Mouse (Mus musculus): ENCODE results near the gene H3f3a. TPM values are rescaled to one million over a fixed set of nuclear protein-coding genes. Genes with fewer than 3 reads are reported as not detected.
A peak's percentile ranks its signal among the peaks of the same experiment; 100 is the strongest.

H3f3a gene
- polyA plus RNA-seq, 1 experiment from 2014 or later = 2,745 TPM

DNA sequence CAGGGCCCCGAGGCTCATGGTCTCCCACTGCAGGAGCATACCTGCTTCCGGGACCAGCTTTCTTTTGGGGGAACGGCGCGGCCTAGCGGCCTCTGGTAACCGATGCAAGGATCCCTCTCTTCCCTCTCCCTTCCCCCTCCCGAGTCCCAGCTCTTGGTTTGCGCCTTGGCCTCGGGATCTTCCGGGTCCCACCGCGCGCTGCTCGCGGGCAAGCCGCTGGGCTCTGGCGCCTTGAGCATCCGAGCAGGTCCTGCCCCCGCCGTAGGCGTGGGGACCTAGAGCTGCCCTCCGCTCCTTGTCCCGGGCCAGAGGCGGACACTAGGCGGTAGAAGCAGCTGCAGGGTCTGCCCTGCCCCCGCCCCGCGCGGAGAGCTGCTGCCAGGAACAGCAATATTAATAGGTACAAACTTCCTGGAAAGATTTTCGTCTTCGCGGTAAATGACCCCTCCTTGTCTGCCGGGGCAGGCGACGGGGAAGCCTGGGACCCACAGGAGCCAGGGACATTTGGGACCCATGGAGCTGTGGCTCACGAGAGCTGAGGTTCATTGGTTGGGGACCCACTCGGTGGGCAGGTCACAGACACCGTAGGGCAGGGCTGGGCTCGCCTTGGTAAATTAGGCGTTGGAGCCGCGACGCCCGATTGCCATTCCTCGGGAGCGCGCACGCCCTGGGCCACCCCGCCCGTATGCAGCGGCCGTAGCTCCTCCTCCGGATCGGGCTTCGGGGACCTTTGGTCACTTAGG lies 35.9 kb downstream of the H3f3a start:
- peaks cover 25% of the 10 kb centered on the region for H3K4me1 ChIP-seq
- H3K4me3 ChIP-seq (replicated peaks) = peak overlapping the region; percentile 70
- WGBS = under 1% methylated on average over 56 of the region's 56 CpGs
- peak overlapping the region; percentile 87 for H3K9ac ChIP-seq (replicated peaks)
- H3K9me3 ChIP-seq (replicated peaks) = no peaks in the 10 kb centered on the region
- H3K36me3 ChIP-seq = no peaks in the 10 kb centered on the region
- H3K27ac ChIP-seq (replicated peaks) = peak overlapping the region; percentile 89
- peak overlapping the region; percentile 95 for H3K4me2 ChIP-seq
- peak; percentile 90 for ATAC-seq (ENCODE audit: low FRiP score)
- no peaks in the 10 kb centered on the region for H3K27me3 ChIP-seq (replicated peaks)

DNA sequence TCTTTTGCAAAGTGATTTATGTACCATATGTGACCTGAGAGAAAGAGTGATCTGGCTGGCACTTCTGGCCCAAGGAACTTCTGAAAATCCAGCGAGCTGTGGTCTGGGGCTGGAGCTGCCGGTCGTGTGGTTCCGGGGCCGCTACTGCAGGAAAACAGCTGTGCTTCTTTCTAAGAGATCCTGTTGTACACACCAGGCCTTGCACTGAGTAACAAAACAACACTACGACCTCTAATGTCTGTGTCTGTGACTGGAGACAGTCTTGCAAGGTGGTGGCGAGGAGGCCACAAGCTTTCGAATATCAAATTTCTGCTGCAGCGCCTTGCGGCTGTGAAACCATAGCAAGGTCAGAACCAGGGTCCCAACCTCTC lies 36.5 kb downstream of the H3f3a start:
- H3K27ac ChIP-seq (replicated peaks) = peak overlapping the region; percentile 89
- peak; percentile 48 for ATAC-seq (ENCODE audit: low FRiP score)

DNA sequence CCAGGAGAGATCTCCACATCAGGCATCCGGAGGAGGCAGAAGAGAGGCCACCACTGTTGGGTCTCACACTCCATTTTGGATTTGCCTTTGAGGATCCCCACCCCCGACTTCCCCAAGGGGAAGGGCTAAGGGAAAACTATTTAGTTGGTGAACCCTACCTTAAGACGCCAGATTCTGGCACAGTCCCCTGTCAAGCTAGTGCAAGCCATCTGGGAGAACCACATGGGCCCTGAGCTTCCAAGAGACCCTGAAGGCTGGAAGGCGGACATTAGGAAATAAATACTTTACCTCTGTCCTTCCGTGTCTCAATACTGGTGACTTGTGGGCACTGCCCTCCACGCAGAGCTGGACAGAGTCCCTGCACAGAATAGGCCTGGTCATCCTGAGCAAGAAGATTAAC lies 37.2 kb downstream of the H3f3a start:
- Histone ChIP-seq H3K4me2 (no peak overlapping the region), H3K27ac (replicated peaks) (no peak overlapping the region), H3K9ac (replicated peaks) (no peak overlapping the region), H3K4me1 (peaks cover 25% of the 10 kb centered on the region), H3K36me3 (no peaks in the 10 kb centered on the region), H3K9me3 (replicated peaks) (no peaks in the 10 kb centered on the region), H3K4me3 (replicated peaks) (no peak overlapping the region), H3K27me3 (replicated peaks) (no peaks in the 10 kb centered on the region)
- WGBS = 84% methylated on average over 6 of the region's 6 CpGs
- ATAC-seq (ENCODE audit: low FRiP score) = no peak

More for the DNA sequence above, 36.5 kb downstream of the H3f3a start:
- no peaks in the 10 kb centered on the region for H3K27me3 ChIP-seq (replicated peaks)
- no peaks in the 10 kb centered on the region for H3K9me3 ChIP-seq (replicated peaks)
- peak overlapping the region; percentile 95 for H3K4me2 ChIP-seq
- peak overlapping the region; percentile 70 for H3K4me3 ChIP-seq (replicated peaks)
- H3K36me3 ChIP-seq = no peaks in the 10 kb centered on the region
- H3K4me1 ChIP-seq = peaks cover 25% of the 10 kb centered on the region
- peak overlapping the region; percentile 87 for H3K9ac ChIP-seq (replicated peaks)
- WGBS = 8% methylated on average over 10 of the region's 10 CpGs

DNA sequence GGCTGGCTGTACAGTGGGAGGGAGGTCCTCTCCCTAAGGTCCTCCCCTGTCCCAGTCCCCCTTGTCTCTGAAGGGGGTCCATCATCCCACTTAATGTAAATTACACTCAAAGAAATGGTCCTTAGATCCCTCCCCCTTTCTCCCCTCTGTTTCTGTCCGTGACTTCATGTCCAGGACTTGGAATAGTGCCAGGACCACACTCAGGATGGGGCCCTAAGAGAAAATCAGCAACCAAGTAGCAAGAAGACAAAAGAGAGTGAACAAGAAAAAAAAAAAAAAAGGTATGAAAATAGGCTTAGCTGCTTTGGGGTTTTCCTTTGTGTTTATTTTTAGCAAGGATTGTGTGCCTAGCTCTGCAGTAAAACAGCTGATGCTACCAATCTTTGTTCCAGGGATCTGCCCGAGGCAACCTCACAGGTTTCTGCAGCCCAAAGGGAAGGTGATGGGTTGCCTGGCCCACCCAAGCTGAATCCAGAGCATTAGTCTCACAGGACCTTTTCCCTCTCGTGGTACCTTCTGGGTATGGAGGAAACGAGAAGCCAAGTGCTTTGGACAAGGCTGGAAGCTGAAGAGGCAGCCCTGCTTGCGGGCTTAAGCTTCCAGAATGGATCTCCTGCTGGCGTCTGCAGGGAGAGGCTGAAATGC lies 37.8 kb downstream of the H3f3a start:
- no peak for ATAC-seq (ENCODE audit: low FRiP score)
- Histone ChIP-seq H3K36me3 (no peaks in the 10 kb centered on the region), H3K9ac (replicated peaks) (0 out of 2 replicates have a peak overlapping the region, but pooled peaks have one; percentile 14), H3K27ac (replicated peaks) (no peak overlapping the region), H3K4me1 (peaks cover 25% of the 10 kb centered on the region), H3K27me3 (replicated peaks) (no peaks in the 10 kb centered on the region), H3K4me2 (no peak overlapping the region), H3K4me3 (replicated peaks) (no peak overlapping the region), H3K9me3 (replicated peaks) (no peaks in the 10 kb centered on the region)
- WGBS = 55% methylated on average over 6 of the region's 6 CpGs

DNA sequence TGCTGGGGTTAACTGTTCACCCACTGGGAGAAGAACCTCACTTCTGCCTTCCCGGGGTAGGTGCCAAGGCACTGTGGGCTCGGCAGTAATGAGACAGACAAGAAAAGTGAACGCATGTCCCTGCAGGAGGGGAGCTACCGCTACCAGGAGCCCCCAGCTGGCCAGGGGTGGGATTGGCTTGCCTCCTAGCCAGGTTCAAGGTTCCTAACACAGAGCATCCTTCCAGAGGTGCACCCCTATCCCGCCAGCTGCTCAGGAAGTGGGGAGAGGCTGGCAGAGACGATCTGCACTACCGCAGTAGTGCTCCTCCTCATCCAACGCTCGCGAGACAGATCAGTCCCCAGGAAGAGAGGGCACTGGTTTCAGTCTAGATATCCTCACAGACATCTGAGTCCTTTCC lies 38.4 kb downstream of the H3f3a start:
- ATAC-seq (ENCODE audit: low FRiP score) = no peak
- no peak overlapping the region for H3K27ac ChIP-seq (replicated peaks)
- H3K9ac ChIP-seq (replicated peaks) = no peak overlapping the region
- H3K27me3 ChIP-seq (replicated peaks) = no peaks in the 10 kb centered on the region
- H3K4me3 ChIP-seq (replicated peaks) = no peak overlapping the region
- H3K36me3 ChIP-seq = no peaks in the 10 kb centered on the region
- no peaks in the 10 kb centered on the region for H3K9me3 ChIP-seq (replicated peaks)
- WGBS = 89% methylated on average over 10 of the region's 10 CpGs
- H3K4me2 ChIP-seq = no peak overlapping the region
- H3K4me1 ChIP-seq = peaks cover 25% of the 10 kb centered on the region

DNA sequence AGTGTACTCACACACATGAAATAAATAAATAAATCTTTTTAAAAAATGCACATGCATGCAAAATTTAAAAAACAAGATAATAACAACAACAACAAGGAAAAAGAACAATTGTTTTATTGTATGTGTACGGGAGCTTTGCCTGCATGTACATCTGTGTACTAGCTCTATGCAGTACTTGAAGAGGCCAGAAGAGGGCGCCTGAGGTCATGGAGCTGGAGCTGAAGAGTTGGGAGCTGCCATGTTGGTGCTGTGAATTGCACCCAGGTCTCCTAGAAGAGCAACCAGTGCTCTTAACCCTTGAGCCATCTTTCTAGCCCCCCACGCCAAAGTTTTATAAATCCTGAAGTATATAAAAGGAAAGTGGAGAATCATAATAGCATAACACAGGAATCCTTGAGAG lies 39.1 kb downstream of the H3f3a start:
- Histone ChIP-seq H3K9me3 (replicated peaks) (no peaks in the 10 kb centered on the region), H3K4me1 (peaks cover 25% of the 10 kb centered on the region), H3K36me3 (no peaks in the 10 kb centered on the region), H3K9ac (replicated peaks) (no peak overlapping the region), H3K4me2 (no peak overlapping the region), H3K27ac (replicated peaks) (no peak overlapping the region), H3K4me3 (replicated peaks) (no peak overlapping the region), H3K27me3 (replicated peaks) (no peaks in the 10 kb centered on the region)
- no peak for ATAC-seq (ENCODE audit: low FRiP score)
- 64% methylated on average over 3 of the region's 3 CpGs for WGBS

DNA sequence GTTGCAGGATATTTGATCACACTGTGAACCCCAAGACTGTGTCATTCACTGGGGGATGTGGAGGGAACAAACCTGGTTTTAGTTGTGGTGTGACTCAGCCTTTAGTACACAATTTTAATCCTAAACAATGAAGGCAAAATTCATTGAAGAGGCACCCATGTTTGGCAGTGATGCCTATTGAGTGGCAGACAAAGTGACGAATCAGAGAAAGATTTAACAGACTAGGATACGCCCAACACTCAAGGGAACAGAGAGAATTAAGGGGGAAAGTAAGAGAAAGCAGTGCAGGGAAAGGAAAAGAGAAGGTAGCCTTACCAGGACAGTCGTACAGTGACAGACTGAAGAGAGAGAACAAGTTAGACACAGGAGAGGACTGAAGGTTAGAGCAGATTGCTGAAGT lies 41.5 kb downstream of the H3f3a start:
- H3K4me2 ChIP-seq = no peak overlapping the region
- no peak for ATAC-seq (ENCODE audit: low FRiP score)
- H3K36me3 ChIP-seq = no peaks in the 10 kb centered on the region
- H3K4me1 ChIP-seq = peaks cover 31% of the 10 kb centered on the region
- no peaks in the 10 kb centered on the region for H3K9me3 ChIP-seq (replicated peaks)
- 93% methylated on average over 3 of the region's 3 CpGs for WGBS
- H3K27ac ChIP-seq (replicated peaks) = no peak overlapping the region
- no peak overlapping the region for H3K4me3 ChIP-seq (replicated peaks)
- H3K27me3 ChIP-seq (replicated peaks) = no peaks in the 10 kb centered on the region
- no peak overlapping the region for H3K9ac ChIP-seq (replicated peaks)

DNA sequence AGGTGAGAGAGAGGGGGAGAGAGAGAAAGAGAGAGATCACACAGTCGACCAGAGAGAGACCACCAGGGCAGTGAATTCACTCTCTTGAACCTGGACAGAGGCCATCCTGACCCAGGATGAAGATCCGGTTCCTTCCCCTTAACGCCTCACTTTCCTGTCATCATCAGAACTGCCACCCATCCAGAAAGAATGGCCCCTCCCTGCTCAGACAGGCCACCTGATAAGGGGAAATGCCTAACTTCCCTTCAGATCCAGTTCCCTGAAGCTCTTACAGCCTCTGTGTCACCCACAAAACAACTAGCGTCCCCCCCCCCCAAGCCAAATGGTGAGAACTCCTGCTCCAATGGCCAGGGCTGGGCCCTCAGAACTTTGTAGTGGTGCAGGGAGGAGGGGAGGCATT lies 42.0 kb downstream of the H3f3a start:
- H3K27ac ChIP-seq (replicated peaks) = no peak overlapping the region
- no peaks in the 10 kb centered on the region for H3K9me3 ChIP-seq (replicated peaks)
- WGBS = 76% methylated on average over 4 of the region's 4 CpGs
- H3K4me3 ChIP-seq (replicated peaks) = no peak overlapping the region
- no peaks in the 10 kb centered on the region for H3K36me3 ChIP-seq
- H3K9ac ChIP-seq (replicated peaks) = no peak overlapping the region
- H3K4me2 ChIP-seq = no peak overlapping the region
- H3K27me3 ChIP-seq (replicated peaks) = no peaks in the 10 kb centered on the region
- peaks cover 27% of the 10 kb centered on the region for H3K4me1 ChIP-seq
- no peak for ATAC-seq (ENCODE audit: low FRiP score)

DNA sequence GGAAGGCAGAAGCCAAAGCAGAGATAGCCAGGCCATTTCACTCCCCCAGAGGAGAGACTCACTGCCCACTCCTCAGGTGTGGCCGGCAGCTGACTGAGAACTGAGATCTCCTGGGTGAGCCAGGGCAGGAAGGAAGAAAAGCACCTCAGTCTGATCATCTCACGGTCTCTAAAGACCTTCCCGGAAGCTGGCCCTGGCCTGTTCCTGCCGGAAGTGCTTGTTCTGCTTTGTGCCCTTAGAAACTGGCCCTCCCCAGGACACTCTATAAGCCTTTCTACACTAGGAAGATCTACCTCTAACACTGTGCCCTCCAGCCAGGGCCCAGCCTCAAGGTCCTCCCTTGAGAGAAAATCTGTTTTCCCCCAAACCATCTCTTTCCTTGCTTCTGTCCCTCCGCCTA lies 42.4 kb downstream of the H3f3a start:
- 87% methylated on average over 5 of the region's 5 CpGs for WGBS
- no peak overlapping the region for H3K4me2 ChIP-seq
- ATAC-seq (ENCODE audit: low FRiP score) = no peak
- no peaks in the 10 kb centered on the region for H3K9me3 ChIP-seq (replicated peaks)
- H3K36me3 ChIP-seq = no peaks in the 10 kb centered on the region
- peaks cover 22% of the 10 kb centered on the region for H3K4me1 ChIP-seq
- H3K4me3 ChIP-seq (replicated peaks) = no peak overlapping the region
- H3K27me3 ChIP-seq (replicated peaks) = no peaks in the 10 kb centered on the region
- no peak overlapping the region for H3K9ac ChIP-seq (replicated peaks)
- H3K27ac ChIP-seq (replicated peaks) = no peak overlapping the region

DNA sequence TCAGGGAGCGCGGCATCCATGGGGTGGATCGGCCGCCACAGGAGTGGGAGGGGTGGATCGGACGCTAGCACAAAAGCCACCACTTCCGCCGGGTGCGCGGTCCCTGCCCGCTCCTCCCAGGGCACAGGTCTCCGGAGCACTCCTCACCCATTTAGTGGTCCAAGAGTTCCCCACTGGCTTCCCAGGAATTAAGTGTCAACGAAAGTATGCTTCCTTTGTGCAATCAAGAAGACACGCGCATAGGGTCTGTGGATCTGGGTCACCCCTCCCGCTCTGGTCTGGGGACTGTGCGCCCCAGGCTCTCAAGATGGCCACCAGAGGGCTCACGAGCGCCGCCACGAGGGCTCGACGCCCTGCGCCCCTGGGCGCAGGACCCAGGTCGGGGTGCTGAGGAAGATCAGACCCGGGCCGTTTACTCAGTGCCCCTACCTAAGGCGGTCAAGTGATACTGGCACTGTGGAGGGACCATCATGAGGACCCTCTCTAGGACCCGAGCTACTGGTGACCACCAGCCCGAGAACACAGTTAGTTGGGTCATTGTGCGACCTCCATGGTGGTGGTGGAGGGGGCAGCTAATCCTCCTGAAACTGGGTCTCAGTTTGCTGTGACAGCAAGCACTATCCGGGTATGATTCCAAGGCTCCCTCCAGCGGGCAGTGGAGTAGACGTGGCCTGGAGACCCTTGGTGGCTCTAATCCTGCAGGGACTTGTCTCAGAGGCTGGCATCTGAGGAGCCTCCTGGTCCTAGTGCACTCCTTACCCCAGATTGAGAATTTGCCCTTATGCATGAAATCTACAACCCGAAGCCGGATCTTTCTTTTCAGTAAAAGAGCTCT lies 45.2 kb downstream of the H3f3a start:
- no peaks in the 10 kb centered on the region for H3K36me3 ChIP-seq
- peak overlapping the region; percentile 68 for H3K4me2 ChIP-seq
- no peaks in the 10 kb centered on the region for H3K27me3 ChIP-seq (replicated peaks)
- ATAC-seq (ENCODE audit: low FRiP score) = peak; percentile 89
- peak overlapping the region; percentile 74 for H3K27ac ChIP-seq (replicated peaks)
- WGBS = 3% methylated on average over 37 of the region's 37 CpGs
- peaks cover 18% of the 10 kb centered on the region for H3K4me1 ChIP-seq
- peak overlapping the region; percentile 43 for H3K4me3 ChIP-seq (replicated peaks)
- no peaks in the 10 kb centered on the region for H3K9me3 ChIP-seq (replicated peaks)
- H3K9ac ChIP-seq (replicated peaks) = peak overlapping the region; percentile 46

DNA sequence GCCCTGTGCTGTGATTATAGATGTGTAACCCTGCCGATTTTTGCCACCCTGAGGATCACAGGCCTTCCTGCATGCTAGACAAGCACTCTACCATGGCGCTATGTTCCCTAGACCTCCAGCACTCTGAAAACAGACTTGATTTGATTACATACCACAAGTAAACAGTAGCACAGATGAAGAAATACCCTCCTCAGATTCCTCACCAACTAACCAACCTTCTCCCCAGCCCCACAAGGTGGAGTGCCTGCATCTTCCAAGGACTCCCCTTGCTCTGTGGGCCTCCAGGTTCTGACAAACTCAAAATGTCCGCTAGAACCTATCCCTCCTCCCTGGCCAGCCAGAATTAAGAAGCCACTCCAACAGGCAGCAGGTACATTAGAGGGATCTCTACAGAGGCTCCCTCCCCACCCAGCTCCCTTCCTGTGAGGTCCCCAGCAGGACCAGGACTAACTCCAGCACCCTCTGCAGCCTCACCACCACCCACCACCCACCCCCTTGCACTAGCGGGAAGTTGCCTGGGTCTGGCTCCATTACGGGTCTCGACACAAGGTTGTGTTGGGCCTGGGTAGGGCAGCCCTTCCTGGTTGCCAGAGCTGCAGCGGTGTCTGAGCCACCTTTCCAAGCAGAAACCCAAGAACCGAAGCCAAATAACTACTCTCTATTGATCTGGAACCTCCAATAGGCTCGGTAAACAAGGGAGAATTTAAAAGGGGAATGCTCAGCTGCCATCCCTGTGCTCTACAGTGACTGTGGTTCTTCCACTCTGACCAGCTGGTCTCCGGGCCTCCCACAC lies 46.0 kb downstream of the H3f3a start:
- peak; percentile 10; the same call in 1 of the 2 replicates for ATAC-seq (ENCODE audit: low FRiP score)
- Histone ChIP-seq H3K4me1 (peaks cover 24% of the 10 kb centered on the region), H3K36me3 (no peaks in the 10 kb centered on the region), H3K27me3 (replicated peaks) (no peaks in the 10 kb centered on the region; the same call in 1 of the 2 replicates), H3K4me2 (peak overlapping the region; percentile 68), H3K4me3 (replicated peaks) (peak overlapping the region; percentile 43), H3K9ac (replicated peaks) (peak overlapping the region; percentile 46), H3K27ac (replicated peaks) (peak overlapping the region; percentile 74), H3K9me3 (replicated peaks) (no peaks in the 10 kb centered on the region)
- 17% methylated on average over 10 of the region's 10 CpGs for WGBS
